Mouse (Mus musculus): ENCODE measurements around the gene Capn9.

Gene Capn9

DNA sequence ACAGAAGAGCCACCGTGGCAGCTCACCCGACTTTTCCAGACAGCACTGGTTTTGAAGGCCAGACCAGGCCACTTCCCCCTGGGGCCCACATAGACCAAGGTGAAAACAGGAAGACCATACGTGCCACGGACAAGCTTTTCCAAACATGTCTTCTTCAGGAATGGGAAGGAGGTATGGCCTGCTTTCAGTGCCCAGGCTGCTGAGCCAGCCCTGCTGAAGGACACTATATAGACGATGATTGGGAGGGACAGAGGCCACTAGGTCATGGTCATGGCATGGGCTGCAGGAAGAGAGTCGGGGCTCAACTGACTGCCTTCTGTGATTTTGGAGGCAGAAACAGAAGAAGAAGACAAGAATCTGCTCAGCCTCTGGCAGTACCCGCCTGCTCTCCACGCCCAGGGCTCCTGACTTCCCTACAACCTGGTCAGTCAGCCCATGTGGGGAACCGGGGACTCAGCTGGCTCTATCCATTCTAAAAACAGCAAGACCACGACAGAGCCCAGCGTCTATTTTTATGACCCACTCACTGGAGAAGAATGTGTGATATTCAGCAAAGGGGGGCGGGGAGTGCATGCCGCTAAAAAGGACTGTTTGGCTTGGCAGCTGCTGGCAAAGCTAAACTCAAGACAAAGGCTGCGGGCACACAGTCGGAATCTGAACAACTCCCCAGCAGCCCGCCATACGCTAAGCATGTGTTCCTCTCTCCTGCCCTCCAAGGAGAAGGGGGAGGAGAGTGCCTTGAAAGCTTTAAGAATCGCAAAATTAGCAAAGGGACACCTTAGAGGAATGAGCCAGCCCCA is 67.8 kb downstream of the Capn9 start:
- peak; percentile 45 to 53 for DNase-seq

DNA sequence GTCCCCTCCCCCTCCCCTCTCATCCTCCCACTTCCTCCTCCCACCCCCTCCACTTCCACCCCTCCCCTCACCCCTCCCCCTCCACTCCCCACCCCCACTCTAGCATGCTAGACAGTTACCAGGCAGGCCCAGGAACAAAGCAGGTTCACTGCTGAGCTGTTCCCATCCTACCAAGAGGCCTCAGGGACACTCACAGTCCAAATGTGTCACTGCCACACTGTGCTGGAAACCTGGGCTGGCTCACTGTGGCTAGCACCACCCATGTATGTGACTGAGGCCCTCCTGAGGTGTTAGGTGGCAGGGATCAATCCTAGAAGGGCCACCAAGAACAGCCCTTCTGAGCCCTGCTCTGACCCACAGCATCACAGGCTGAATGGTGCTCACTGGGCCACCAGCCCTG is 72.4 kb downstream of the Capn9 start:
- DNase-seq: no peak

DNA sequence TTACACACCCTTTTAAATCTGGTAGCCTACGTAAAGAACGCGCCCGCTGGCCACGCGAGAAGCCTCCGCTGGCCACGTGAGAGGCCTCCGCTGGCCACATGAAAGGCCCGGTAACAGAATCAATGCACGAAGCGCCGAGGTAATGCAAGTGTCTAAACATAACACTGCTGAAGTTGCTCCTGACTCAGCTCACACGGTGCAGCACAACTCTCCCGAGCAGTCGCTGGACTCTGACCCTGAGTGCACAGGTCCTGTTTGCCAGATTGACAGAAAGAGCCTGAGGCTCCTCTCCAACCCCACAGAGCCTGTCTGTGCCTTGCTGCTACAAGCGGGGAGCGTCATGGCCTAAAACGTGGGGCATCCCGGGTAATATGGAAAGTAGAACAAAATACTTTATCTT is 75.9 kb downstream of the Capn9 start:
- no peak for DNase-seq

DNA sequence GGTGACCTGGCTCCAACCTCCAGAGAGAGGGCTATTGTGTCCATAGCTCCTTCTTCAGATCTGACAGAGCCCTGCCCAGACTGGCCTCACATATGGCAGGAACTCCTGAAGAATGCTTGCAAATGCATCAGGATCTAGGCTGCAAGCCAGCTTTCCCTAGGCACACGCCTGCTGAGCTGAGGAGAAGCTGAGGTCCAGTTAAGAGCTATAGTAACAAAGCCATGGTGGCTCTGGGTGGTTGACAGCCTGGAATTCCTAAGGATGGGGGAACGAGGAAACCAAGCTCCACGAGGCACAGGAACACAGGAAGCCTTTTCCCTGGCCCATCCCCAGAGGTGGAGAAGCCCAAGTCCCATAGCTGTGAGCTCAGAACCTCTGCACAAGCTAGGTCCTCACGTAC is 76.6 kb downstream of the Capn9 start:
- peak; percentile 48 to 56 for DNase-seq

DNA sequence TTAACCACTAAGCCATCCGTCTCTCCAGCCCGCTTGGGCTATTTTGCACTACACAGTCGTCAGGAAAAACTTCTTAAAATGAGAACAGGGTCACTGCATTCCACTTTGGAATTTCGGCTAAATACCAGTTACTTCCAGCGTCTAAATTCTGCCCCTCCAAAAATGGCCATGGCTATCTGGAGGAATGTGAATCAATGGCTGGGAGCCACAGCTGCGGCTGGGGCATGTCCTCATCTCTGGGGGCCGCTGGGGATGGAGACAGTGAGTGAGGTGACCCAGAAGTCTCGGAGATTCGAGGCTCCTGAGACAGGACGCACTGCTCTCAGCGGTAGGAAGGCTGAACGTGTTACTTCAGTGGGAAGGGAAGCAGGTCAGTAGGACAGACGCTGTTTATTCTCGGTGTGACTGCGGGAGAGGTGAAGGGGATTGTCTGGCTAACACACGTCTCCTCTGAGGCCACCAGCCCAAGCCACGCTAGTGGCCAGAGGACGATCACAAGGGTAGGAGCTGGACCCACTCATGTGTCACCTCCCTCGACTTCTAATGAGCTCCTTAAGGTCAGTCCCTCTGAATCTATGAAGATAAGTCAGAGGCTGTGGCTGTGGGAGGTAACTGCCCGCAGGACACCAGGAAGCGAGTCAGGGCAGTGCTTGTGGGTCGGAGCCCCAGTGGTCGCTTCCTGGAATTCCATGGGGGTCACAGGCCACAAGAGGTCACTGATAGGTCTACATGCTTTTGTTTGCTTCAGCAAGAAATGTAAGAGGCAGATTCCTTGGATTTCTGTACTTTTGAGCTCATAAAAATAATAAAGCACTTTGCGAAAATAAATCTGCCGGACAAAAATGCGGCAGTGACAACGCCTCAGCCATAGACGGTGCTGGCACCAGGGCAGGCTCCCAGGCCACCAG is 77.9 kb downstream of the Capn9 start:
- no peak for DNase-seq

DNA sequence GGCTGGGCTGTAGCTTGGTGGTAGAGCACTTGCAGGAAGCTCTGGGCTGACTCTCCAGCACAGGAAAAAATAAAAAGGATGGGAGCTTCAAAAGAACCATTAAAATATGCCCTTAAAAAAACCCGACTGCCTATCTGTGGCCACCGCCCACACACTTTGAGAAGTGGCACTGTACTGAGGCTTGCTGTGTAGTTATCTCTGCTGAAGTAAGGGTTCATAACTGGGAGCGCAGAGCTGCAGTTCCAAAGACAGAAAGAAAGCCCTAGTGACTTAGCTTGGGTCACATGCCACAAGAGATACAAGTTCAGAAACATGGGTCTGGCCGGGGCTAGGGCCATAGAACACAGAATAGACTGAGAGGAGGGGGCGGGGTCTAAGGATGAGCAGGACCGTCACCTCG is 82.0 kb downstream of the Capn9 start:
- DNase-seq: no peak

DNA sequence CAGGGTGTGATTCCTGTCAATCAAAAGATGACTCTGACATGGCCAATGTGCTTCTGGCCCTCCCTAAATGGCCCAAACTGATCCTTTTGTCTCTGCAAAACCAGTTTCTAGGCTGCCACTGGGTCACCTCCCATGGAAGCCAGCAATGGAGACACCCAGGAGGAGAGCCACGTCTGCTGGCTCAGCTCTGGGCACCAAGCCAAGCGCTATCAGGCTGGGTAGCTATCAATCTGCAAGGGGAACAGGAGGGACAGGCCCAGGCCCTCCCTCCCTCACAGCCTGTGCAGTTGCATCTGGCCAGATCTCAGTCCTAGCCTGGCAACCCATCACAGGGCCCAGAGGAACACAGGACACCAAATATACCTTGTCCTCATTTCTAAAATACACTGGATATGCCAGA is 82.5 kb downstream of the Capn9 start:
- DNase-seq: peak; percentile 74 to 85

DNA sequence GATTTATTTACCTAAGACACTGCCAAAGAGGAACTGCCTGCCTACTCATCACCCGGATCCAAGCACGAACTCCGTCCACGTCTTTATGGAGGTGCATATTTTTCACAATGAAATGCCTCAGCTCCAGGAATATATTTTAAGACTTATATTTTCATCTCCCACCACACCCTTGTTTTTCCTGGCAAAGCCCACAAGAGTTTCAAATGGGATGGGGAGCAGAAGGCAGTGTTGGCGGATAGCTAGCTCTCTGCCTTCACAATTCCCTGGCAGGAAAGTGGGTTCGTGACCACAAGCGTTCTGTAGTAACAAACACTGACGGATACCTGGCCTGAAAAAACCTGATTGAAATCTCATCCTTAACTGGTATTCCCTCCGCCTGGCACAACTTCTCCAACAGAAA is 85.9 kb downstream of the Capn9 start:
- peak in 1 of 2 experiments; percentile 30 for DNase-seq

DNA sequence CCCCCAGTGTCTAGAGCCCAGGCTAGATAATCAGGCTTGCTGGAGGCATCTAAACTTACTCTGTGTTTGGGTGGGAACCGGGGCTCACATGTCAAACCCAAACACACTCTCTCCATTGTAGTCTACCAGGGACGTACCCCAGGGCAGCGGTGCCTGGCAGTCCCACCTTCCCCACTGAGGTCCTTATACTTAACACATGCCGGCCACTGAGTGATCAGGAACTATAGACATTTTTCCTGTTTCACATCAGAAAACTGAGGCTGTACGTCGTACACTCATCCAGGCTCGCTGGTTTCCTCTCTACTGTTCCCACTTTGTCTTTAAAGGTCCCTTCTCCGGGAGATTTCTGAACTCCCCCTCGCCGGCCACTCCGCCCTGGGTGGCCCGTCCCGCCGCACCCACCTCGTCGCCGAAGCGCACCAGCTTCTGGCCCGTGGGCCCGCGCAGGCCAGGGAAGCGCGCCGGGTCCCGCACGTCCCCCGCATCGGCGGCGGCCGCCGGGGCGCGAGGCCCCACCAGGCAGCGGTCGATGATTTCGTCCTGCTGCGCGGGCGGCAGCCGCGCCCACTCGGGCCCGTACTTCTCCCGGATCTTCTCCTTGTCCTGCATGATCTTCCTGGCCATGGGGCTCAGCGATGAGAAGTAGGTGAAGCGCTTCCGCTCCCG is 86.7 kb downstream of the Capn9 start:
- no peak for DNase-seq

DNA sequence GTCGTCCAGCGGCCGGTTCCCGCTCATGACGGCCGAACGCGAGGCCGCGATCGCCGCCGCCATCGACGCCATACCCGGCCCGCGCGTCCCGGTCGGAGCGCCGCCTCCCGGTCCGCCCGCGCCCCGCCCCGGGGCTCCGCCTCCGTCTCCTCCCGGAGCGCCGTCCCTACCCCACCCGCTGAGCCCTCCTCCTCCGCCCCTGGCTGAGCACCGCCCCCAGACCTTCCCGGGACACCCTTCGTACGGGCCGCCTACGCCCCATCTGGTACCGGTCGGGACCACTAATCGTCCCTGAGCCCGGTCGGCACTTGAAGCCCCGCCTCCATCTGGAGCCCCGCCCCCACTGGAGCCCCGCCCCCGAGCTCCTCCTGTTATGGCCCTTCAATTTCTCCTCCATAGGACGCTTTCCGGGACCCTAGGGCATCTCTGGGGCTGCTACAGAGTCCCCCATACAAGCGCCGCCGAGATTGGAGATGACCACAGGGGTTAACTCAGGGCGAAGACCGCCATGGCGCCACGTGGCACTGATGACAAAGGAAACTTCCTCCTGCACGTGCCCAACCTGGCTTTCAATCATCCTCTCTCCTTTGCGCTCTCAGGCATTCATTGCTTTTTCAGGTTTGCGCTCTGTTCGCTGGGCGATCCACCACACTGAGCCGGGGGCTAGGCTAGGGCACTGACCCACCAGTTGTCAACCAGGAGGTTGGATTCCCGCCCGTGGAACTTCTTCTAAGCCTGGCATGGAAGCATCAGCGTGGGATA is 87.4 kb downstream of the Capn9 start, which contains the start of gene 2310022B05Rik:
Gene 2310022B05Rik (minus strand): TSS at position 258 of the 762 bp plus-strand sequence.
- DNase-seq: peak; percentile 93 to 94

DNA sequence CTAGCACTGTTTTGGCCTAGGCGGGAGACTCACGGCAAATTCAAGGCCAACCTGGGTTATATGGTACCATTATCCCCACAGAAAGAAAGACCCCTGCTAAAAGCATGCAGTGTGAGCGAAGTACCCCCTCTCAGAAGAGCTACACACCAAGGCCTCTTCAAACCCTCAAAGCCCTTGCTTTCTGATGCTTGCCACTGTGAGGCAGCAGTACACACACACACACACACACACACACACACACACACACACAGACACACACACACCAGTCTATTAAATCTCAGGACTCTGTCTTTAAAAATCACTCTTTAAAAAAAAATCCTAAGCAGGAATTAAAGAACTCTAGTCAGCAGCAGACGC is 87.9 kb downstream of the Capn9 start:
- no peak for DNase-seq

DNA sequence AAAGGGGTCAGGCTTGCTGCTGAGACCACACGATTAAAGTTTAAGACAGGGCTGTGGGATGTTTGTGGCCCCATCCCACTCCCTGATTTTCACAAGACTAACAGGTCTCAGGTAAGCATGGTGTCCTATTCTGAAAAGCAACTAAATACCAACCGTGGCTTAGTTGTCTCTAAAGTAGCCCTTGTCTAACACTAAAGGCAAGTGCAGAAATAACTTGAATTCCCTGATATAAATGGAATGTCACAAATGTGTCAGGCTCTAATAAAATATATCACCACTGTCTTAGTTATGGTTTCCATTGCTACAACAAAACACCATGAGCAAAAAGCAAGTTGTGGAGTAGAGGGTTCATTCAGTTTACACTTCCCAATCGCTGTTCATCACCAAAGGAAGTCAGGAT is 88.5 kb downstream of the Capn9 start:
- no peak for DNase-seq

All from cerebellum, postnatal 10 days (tissue).